9 mouse cellular contexts compared by ENCODE assay signal in the genomic region with DNA sequence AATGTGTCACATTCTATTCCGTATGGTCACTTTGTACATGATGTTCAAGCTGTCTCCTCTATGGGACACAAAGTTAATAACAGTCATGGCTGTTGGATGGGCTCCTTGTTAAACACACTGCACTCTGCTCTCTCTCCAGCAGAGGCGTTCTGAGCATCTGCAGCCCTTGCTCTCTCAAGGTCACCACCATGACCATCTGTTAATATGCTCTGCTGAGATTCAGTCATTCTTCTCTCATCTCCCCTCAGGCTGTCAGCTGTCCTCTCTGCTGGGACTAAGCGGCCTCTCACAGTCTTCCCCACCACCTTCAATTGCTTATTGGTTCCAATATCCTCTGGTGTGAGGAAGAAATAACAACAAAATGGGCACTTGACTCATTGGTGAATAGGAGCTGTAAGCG.
DNase-seq lines count a peak whose midpoint lies in the region; ATAC-seq and TF ChIP-seq lines count a peak whose summit lies in the region.
"Had no signal": no experiment of that assay in that cellular context is flagged by ENCODE, and none has a peak within 500 bp of the region (broad histone marks: within the 10 kb centered on the region; RNA-seq: fewer than 3 reads in every experiment).

No protein-coding gene starts in this region.

- H3K27me3 ChIP-seq in heart, embryonic 15.5 days, result no peaks in the 10 kb centered on the region
- H3K27me3 ChIP-seq in midbrain, embryonic 11.5 days (ENCODE audit: control insufficient read depth, insufficient read depth, low read length), result no peaks in the 10 kb centered on the region
- no peaks in the 10 kb centered on the region for H3K27me3 ChIP-seq in midbrain, embryonic 15.5 days (replicated peaks)
- H3K27me3 ChIP-seq in forebrain, embryonic 16.5 days (replicated peaks; ENCODE audit: control insufficient read depth, insufficient read depth, low read length), result no peaks in the 10 kb centered on the region
- no peaks in the 10 kb centered on the region for H3K27me3 ChIP-seq in stomach, postnatal 0 days (ENCODE audit: control insufficient read depth, insufficient read depth, low read length)

- H3K4me1 ChIP-seq in heart, embryonic 15.5 days (replicated peaks), result no peaks in the 10 kb centered on the region
- no peaks in the 10 kb centered on the region for H3K4me1 ChIP-seq in midbrain, embryonic 11.5 days (ENCODE audit: control insufficient read depth, insufficient read depth, low read length)
- H3K4me1 ChIP-seq in midbrain, embryonic 15.5 days, result no peaks in the 10 kb centered on the region
- no peaks in the 10 kb centered on the region for H3K4me1 ChIP-seq in forebrain, embryonic 16.5 days (replicated peaks; ENCODE audit: control insufficient read depth, insufficient read depth, low read length)
- H3K4me1 ChIP-seq in stomach, postnatal 0 days (replicated peaks; ENCODE audit: control insufficient read depth, insufficient read depth), result no peaks in the 10 kb centered on the region

- H3K9ac ChIP-seq in heart, embryonic 15.5 days, result no peak overlapping the region
- no peak overlapping the region for H3K9ac ChIP-seq in midbrain, embryonic 11.5 days (ENCODE audit: low read length)
- H3K9ac ChIP-seq in midbrain, embryonic 15.5 days, result no peak overlapping the region
- no peak overlapping the region for H3K9ac ChIP-seq in forebrain, embryonic 16.5 days (replicated peaks; ENCODE audit: low read depth, low read length)
- no peak overlapping the region for H3K9ac ChIP-seq in stomach, postnatal 0 days (ENCODE audit: low read length)

- H3K27ac ChIP-seq in heart, embryonic 15.5 days, result peak overlapping the region; percentile 24; the same call in 1 of the 2 replicates
- H3K27ac ChIP-seq in midbrain, embryonic 11.5 days (ENCODE audit: low read depth, low read length), result no peak overlapping the region
- H3K27ac ChIP-seq in midbrain, embryonic 15.5 days, result no peak overlapping the region
- peak overlapping the region; percentile 13; the same call in 1 of the 2 replicates for H3K27ac ChIP-seq in forebrain, embryonic 16.5 days (ENCODE audit: low read length)
- no peak overlapping the region for H3K27ac ChIP-seq in stomach, postnatal 0 days (replicated peaks)

- H3K4me3 ChIP-seq in heart, embryonic 15.5 days, result no peak overlapping the region
- no peak overlapping the region for H3K4me3 ChIP-seq in midbrain, embryonic 11.5 days (ENCODE audit: low read depth, low read length)
- no peak overlapping the region for H3K4me3 ChIP-seq in midbrain, embryonic 15.5 days
- H3K4me3 ChIP-seq in forebrain, embryonic 16.5 days (replicated peaks; ENCODE audit: low read length), result no peak overlapping the region
- no peak overlapping the region for H3K4me3 ChIP-seq in stomach, postnatal 0 days (ENCODE audit: low read depth, low read length)

- 65% methylated on average over 4 of the region's 4 CpGs for WGBS in heart, embryonic 15.5 days
- 72% methylated on average over 4 of the region's 4 CpGs for WGBS in midbrain, embryonic 11.5 days
- WGBS in midbrain, embryonic 15.5 days, result 66% methylated on average over 4 of the region's 4 CpGs
- WGBS in forebrain, embryonic 16.5 days, result 62% methylated on average over 4 of the region's 4 CpGs
- WGBS in stomach, postnatal 0 days, result 77% methylated on average over 4 of the region's 4 CpGs

- no peak for TF ChIP-seq EP300 in stomach, postnatal 0 days (optimal IDR thresholded peaks at IDR 0.05)

- DNase-seq in heart, adult 9 months (ENCODE audit: low spot score in 2 of 2), result no peak
- DNase-seq in midbrain, embryonic 11.5 days (ENCODE audit: low spot score, missing footprints), result no peak
- DNase-seq in stomach, postnatal 0 days (ENCODE audit: low spot score), result no peak
- no peak for DNase-seq in layer of hippocampus, adult 18-20 months (ENCODE audit: low spot score in 2 of 2)
- DNase-seq: thymus, adult 18-20 months had no signal

- no peaks in the 10 kb centered on the region for H3K9me3 ChIP-seq in heart, embryonic 15.5 days (replicated peaks)
- no peaks in the 10 kb centered on the region for H3K9me3 ChIP-seq in midbrain, embryonic 11.5 days (ENCODE audit: control insufficient read depth, low read length)
- H3K9me3 ChIP-seq in midbrain, embryonic 15.5 days, result no peaks in the 10 kb centered on the region
- H3K9me3 ChIP-seq in forebrain, embryonic 16.5 days (ENCODE audit: control insufficient read depth, low read length), result no peaks in the 10 kb centered on the region
- no peaks in the 10 kb centered on the region for H3K9me3 ChIP-seq in stomach, postnatal 0 days (ENCODE audit: control insufficient read depth, low read length)

- H3K4me2 ChIP-seq in heart, embryonic 15.5 days, result no peak overlapping the region
- H3K4me2 ChIP-seq in midbrain, embryonic 11.5 days, result no peak overlapping the region
- H3K4me2 ChIP-seq in midbrain, embryonic 15.5 days, result no peak overlapping the region
- H3K4me2 ChIP-seq in forebrain, embryonic 16.5 days (ENCODE audit: low read length), result no peak overlapping the region
- no peak overlapping the region for H3K4me2 ChIP-seq in stomach, postnatal 0 days (replicated peaks; ENCODE audit: low read depth)

- no peak for ATAC-seq in heart, embryonic 15.5 days (replicated peaks; ENCODE audit: insufficient number of reproducible peaks, insufficient read depth, low FRiP score, low read depth)
- ATAC-seq in midbrain, embryonic 11.5 days (ENCODE audit: low FRiP score), result peak; percentile 62
- ATAC-seq in midbrain, embryonic 15.5 days (replicated peaks), result no peak
- ATAC-seq in forebrain, embryonic 16.5 days, result no peak
- ATAC-seq in stomach, postnatal 0 days (ENCODE audit: low FRiP score, low TSS enrichment), result no peak
- ATAC-seq in erythroblast, adult 5-6 weeks (replicated peaks; ENCODE audit: low FRiP score, poor library complexity, severe bottlenecking), result no peak

- peak; percentile 44; the same call in 1 of the 2 replicates for TF ChIP-seq CTCF in stomach, postnatal 0 days (IDR thresholded peaks at IDR 0.05; ENCODE audit: low read depth)

- H3K36me3 ChIP-seq in heart, embryonic 15.5 days, result no peaks in the 10 kb centered on the region
- H3K36me3 ChIP-seq in midbrain, embryonic 11.5 days (ENCODE audit: control insufficient read depth, insufficient read depth, low read length), result no peaks in the 10 kb centered on the region
- H3K36me3 ChIP-seq in midbrain, embryonic 15.5 days (replicated peaks), result no peaks in the 10 kb centered on the region
- H3K36me3 ChIP-seq in forebrain, embryonic 16.5 days (ENCODE audit: control insufficient read depth, insufficient read depth), result no peaks in the 10 kb centered on the region
- no peaks in the 10 kb centered on the region for H3K36me3 ChIP-seq in stomach, postnatal 0 days (ENCODE audit: control insufficient read depth, insufficient read depth, low read length)

Comparison
In these comparisons a context has a peak if more than half of its experiments do, and no peak if none do; other contexts are left out.
1. H3K27ac ChIP-seq: peak in heart, embryonic 15.5 days (single experiment) and forebrain, embryonic 16.5 days (single experiment); none in midbrain, embryonic 11.5 days (single experiment), midbrain, embryonic 15.5 days (single experiment) and stomach, postnatal 0 days (single experiment).